ENCODE assay signal across 8 mouse cellular contexts in genomic region chr15:98631493-98631892, GRCm38 (mm10). TPM values are rescaled to one million over a fixed set of nuclear protein-coding genes. Genes with fewer than 3 reads are reported as not detected.
A peak's percentile ranks its signal among the peaks of the same experiment; 100 is the strongest.
DNase-seq lines count a peak whose midpoint lies in the region; ATAC-seq and TF ChIP-seq lines count a peak whose summit lies in the region.

No protein-coding gene starts in this region.

- TF ChIP-seq CTCF in CH12.LX (conservative IDR thresholded peaks at IDR 0.05 in 1 of 2, IDR thresholded peaks at IDR 0.05 in 1 of 2; ENCODE audit: low read depth in 2 of 2, low read length in 2 of 2) = peak; percentile 76 to 99

- H3K4me1 ChIP-seq in CH12.LX (ENCODE audit: control insufficient read depth in 1 of 2, insufficient read depth in 2 of 2) = peaks cover 12 to 45% of the 10 kb centered on the region in 2 experiments
- H3K4me1 ChIP-seq in heart, embryonic 13.5 days = peaks cover 74% of the 10 kb centered on the region
- H3K4me1 ChIP-seq in kidney, embryonic 15.5 days = peaks cover 83% of the 10 kb centered on the region

- no peak for TF ChIP-seq EP300 in CH12.LX (IDR thresholded peaks at IDR 0.05; ENCODE audit: low read length)

- dilution Hi-C loops in CH12.LX (cut with MboI; ENCODE audit: extremely low pct_ligation_motif_present, extremely low pct_unique_long_range_greater_than_20kb, low sequenced_read_pairs) = no loop called here

- no peak for TF ChIP-seq POLR2A in CH12.LX (IDR thresholded peaks at IDR 0.05; ENCODE audit: low read depth, low read length)

- H3K9me3 ChIP-seq in CH12.LX (replicated peaks; ENCODE audit: low read length) = peaks cover 6% of the 10 kb centered on the region
- no peaks in the 10 kb centered on the region for H3K9me3 ChIP-seq in heart, embryonic 13.5 days
- H3K9me3 ChIP-seq in kidney, embryonic 15.5 days (replicated peaks) = no peaks in the 10 kb centered on the region

- no peaks in the 10 kb centered on the region for H3K79me2 ChIP-seq in CH12.LX (replicated peaks; ENCODE audit: control insufficient read depth, extremely low read depth, insufficient read depth, poor library complexity, severe bottlenecking)

- H3K4me3 ChIP-seq in CH12.LX (replicated peaks in 1 of 3; ENCODE audit: low read depth in 2 of 3, low read length in 2 of 3, poor library complexity in 1 of 3) = peak overlapping the region in 1 of 3 experiments; percentile 20
- peak overlapping the region; percentile 77 for H3K4me3 ChIP-seq in heart, embryonic 13.5 days
- H3K4me3 ChIP-seq in kidney, embryonic 15.5 days (replicated peaks) = peak overlapping the region; percentile 91

- no peak overlapping the region for H3K9ac ChIP-seq in CH12.LX (ENCODE audit: insufficient read depth, low read depth)
- peak overlapping the region; percentile 80 for H3K9ac ChIP-seq in heart, embryonic 13.5 days
- H3K9ac ChIP-seq in kidney, embryonic 15.5 days = 0 out of 2 replicates have a peak overlapping the region, but pooled peaks have one; percentile 55

- DNase-seq in CH12.LX (ENCODE audit: extremely low read depth) = peak; percentile 83
- DNase-seq in adrenal gland, adult 18-20 months (ENCODE audit: low spot score in 2 of 2) = peak; percentile 57 to 65
- DNase-seq in embryo, embryonic 9.5 days (ENCODE audit: extremely low spot score) = peak; percentile 89
- peak; percentile 48 for DNase-seq in lung, postnatal 25 days (ENCODE audit: low spot score)
- peak; percentile 91 for DNase-seq in retina, embryonic 14.5 days (ENCODE audit: low spot score)
- DNase-seq in layer of hippocampus, adult 18-20 months (ENCODE audit: low spot score in 2 of 2) = no peak

- no peak overlapping the region for H3K27ac ChIP-seq in CH12.LX (ENCODE audit: insufficient read depth, low read depth)
- no peak overlapping the region for H3K27ac ChIP-seq in heart, embryonic 13.5 days (replicated peaks)
- peak overlapping the region; percentile 75; the same call in 1 of the 2 replicates for H3K27ac ChIP-seq in kidney, embryonic 15.5 days

- ATAC-seq in heart, embryonic 13.5 days (ENCODE audit: extremely low read depth, insufficient number of reproducible peaks, low FRiP score, low TSS enrichment) = no peak; the same call in 1 of the 2 replicates
- 0 out of 2 replicates have a peak, but pooled peaks have one; percentile 3 for ATAC-seq in kidney, embryonic 15.5 days (replicated peaks; ENCODE audit: low FRiP score)

- H3K36me3 ChIP-seq in CH12.LX (replicated peaks in 1 of 2; ENCODE audit: control insufficient read depth in 1 of 2, insufficient read depth in 1 of 2, low read length in 1 of 2) = no peaks in the 10 kb centered on the region
- no peaks in the 10 kb centered on the region for H3K36me3 ChIP-seq in heart, embryonic 13.5 days
- no peaks in the 10 kb centered on the region for H3K36me3 ChIP-seq in kidney, embryonic 15.5 days

- WGBS in heart, embryonic 13.5 days = under 1% methylated on average over 18 of the region's 18 CpGs
- WGBS in kidney, embryonic 15.5 days = under 1% methylated on average over 17 of the region's 18 CpGs

- TF ChIP-seq RAD21 in CH12.LX (IDR thresholded peaks at IDR 0.05; ENCODE audit: low read depth, low read length) = peak; percentile 30

- peaks cover 96% of the 10 kb centered on the region for H3K27me3 ChIP-seq in CH12.LX (replicated peaks)
- peaks cover 87% of the 10 kb centered on the region for H3K27me3 ChIP-seq in heart, embryonic 13.5 days (replicated peaks)
- H3K27me3 ChIP-seq in kidney, embryonic 15.5 days = peaks cover 45% of the 10 kb centered on the region

- in situ Hi-C loops in CH12.LX (cut with MboI; ENCODE audit: low pct_ligation_motif_present, low pct_unique_long_range_greater_than_20kb, low sequenced_read_pairs) = loop anchor here (5.0 kb wide), 1 partner anchor 64 kb away; no protein-coding TSS in a partner anchor

- H3K4me2 ChIP-seq in CH12.LX (ENCODE audit: insufficient read depth, low read depth, poor library complexity, severe bottlenecking) = peak overlapping the region; percentile 23
- peak overlapping the region; percentile 93 for H3K4me2 ChIP-seq in heart, embryonic 13.5 days
- H3K4me2 ChIP-seq in kidney, embryonic 15.5 days = peak overlapping the region; percentile 87

TF ChIP-seq in CH12.LX, 34 proteins besides CTCF, POLR2A, EP300 and RAD21:
- TF ChIP-seq MYC (IDR thresholded peaks at IDR 0.05; ENCODE audit: low read depth, low read length) = 0 out of 2 replicates have a peak, but pooled peaks have one; percentile 21
- no peak for TF ChIP-seq JUND (conservative IDR thresholded peaks at IDR 0.05; ENCODE audit: low read depth, low read length)
- peak; percentile 52 for TF ChIP-seq SMC3 (IDR thresholded peaks at IDR 0.05; ENCODE audit: low read depth, low read length)
- TF ChIP-seq IRF4 (IDR thresholded peaks at IDR 0.05; ENCODE audit: low read depth, low read length) = peak; percentile 65; the same call in 1 of the 2 replicates
- TF ChIP-seq NELFE (IDR thresholded peaks at IDR 0.05; ENCODE audit: low read depth, low read length) = peak; percentile 58; the same call in 1 of the 2 replicates
- no peak for TF ChIP-seq USF1 (IDR thresholded peaks at IDR 0.05; ENCODE audit: low read depth, low read length)
- TF ChIP-seq MAX (IDR thresholded peaks at IDR 0.05; ENCODE audit: low read length) = peak; percentile 49; the same call in 1 of the 2 replicates

RNA-seq across cellular contexts. Expression of gene Cacnb3, which starts 0.9 kb away (rescaled TPM):
- total RNA-seq in CH12.LX (2012; rRNA removed) (2.9 and 4.3 TPM in 2 replicates), CH12.LX (2014; rRNA removed) (2.3 and 2.5 TPM in 2 replicates)
- polyA plus RNA-seq in CH12.LX (2012; ENCODE audit: insufficient read length, low read depth) = 5.7 and 7.0 TPM in 2 replicates
- 10 to 100 TPM; 11.9 to 14.3 TPM for total RNA-seq in adrenal gland, adult 18-20 months (2021)
- 9.5 and 10.8 TPM in 2 replicates for polyA plus RNA-seq in heart, embryonic 13.5 days (2015; fragmentation: Nextera tagmentation; extraction: Ambion mirVana)
- polyA plus RNA-seq in kidney, embryonic 15.5 days (2015; fragmentation: Nextera tagmentation; extraction: Ambion mirVana) = 29.8 and 36.6 TPM in 2 replicates
- total RNA-seq in layer of hippocampus, adult 18-20 months (2021) = 100 to 1,000 TPM; 217 to 222 TPM

RNA-seq across cellular contexts. Expression of gene Adcy6, which starts 21.6 kb away (rescaled TPM):
- total RNA-seq in CH12.LX (2012; rRNA removed) (1.5 and 2.6 TPM in 2 replicates), CH12.LX (2014; rRNA removed) (0.05 TPM in 1 of 2 replicates, not detected in the other)
- 0.06 and 0.11 TPM in 2 replicates for polyA plus RNA-seq in CH12.LX (2012; ENCODE audit: insufficient read length, low read depth)
- total RNA-seq in adrenal gland, adult 18-20 months (2021) = 10 to 100 TPM; 48.7 to 83.1 TPM
- polyA plus RNA-seq in heart, embryonic 13.5 days (2015; fragmentation: Nextera tagmentation; extraction: Ambion mirVana) = 29.0 and 32.4 TPM in 2 replicates
- 23.6 and 25.4 TPM in 2 replicates for polyA plus RNA-seq in kidney, embryonic 15.5 days (2015; fragmentation: Nextera tagmentation; extraction: Ambion mirVana)
- 10 to 100 TPM; 46.5 to 48.2 TPM for total RNA-seq in layer of hippocampus, adult 18-20 months (2021)

RNA-seq across cellular contexts. Expression of gene Ddx23, which starts 31.2 kb away (rescaled TPM):
- total RNA-seq in CH12.LX (2012; rRNA removed) = 103 and 132 TPM in 2 replicates
- 58.5 and 59.4 TPM in 2 replicates for total RNA-seq in CH12.LX (2014; rRNA removed)
- polyA plus RNA-seq in CH12.LX (2012; ENCODE audit: insufficient read length, low read depth) = 148 and 181 TPM in 2 replicates
- total RNA-seq in adrenal gland, adult 18-20 months (2021) = 10 to 100 TPM; 80.7 to 83.8 TPM
- 16.5 and 20.8 TPM in 2 replicates for polyA plus RNA-seq in heart, embryonic 13.5 days (2015; fragmentation: Nextera tagmentation; extraction: Ambion mirVana)
- polyA plus RNA-seq in kidney, embryonic 15.5 days (2015; fragmentation: Nextera tagmentation; extraction: Ambion mirVana) = 23.1 and 23.7 TPM in 2 replicates
- 100 to 1,000 TPM in 1 of 2 experiments, 10 to 100 TPM in 1; 89.8 to 108 TPM for total RNA-seq in layer of hippocampus, adult 18-20 months (2021)

RNA-seq across cellular contexts. Expression of gene Rnd1, which starts 45.8 kb away (rescaled TPM):
- total RNA-seq in CH12.LX (2012; rRNA removed) = 3.8 and 6.3 TPM in 2 replicates
- total RNA-seq in CH12.LX (2014; rRNA removed) = 5.8 and 9.4 TPM in 2 replicates
- 5.7 and 6.0 TPM in 2 replicates for polyA plus RNA-seq in CH12.LX (2012; ENCODE audit: insufficient read length, low read depth)
- 1 to 10 TPM; 2.0 to 7.6 TPM for total RNA-seq in adrenal gland, adult 18-20 months (2021)
- 1.3 TPM in 2 replicates for polyA plus RNA-seq in heart, embryonic 13.5 days (2015; fragmentation: Nextera tagmentation; extraction: Ambion mirVana)
- polyA plus RNA-seq in kidney, embryonic 15.5 days (2015; fragmentation: Nextera tagmentation; extraction: Ambion mirVana) = 0.62 and 0.99 TPM in 2 replicates
- total RNA-seq in layer of hippocampus, adult 18-20 months (2021) = 1 to 10 TPM; 6.3 to 8.0 TPM

Comparison
In these comparisons a context has a peak if more than half of its experiments do, and no peak if none do; other contexts are left out.
1. DNase-seq: peak in CH12.LX (single experiment), adrenal gland, adult 18-20 months (2 of 2), embryo, embryonic 9.5 days (single experiment), lung, postnatal 25 days (single experiment) and retina, embryonic 14.5 days (single experiment); none in layer of hippocampus, adult 18-20 months (0 of 2).
2. H3K4me2 ChIP-seq: peak in every context shown above with its lines; median percentile 93 in heart, embryonic 13.5 days; 87 in kidney, embryonic 15.5 days; 23 in CH12.LX.
3. RNA of gene Cacnb3, which starts 0.9 kb away (total RNA-seq): 217 to 222 TPM in layer of hippocampus, adult 18-20 months; 11.9 to 14.3 TPM in adrenal gland, adult 18-20 months and 2.3 to 4.3 TPM in CH12.LX; every median in the first group is over 10 times any median in the second.
4. RNA of gene Adcy6, which starts 21.6 kb away (total RNA-seq): 48.7 to 83.1 TPM in adrenal gland, adult 18-20 months and 46.5 to 48.2 TPM in layer of hippocampus, adult 18-20 months; 0.05 to 2.6 TPM in CH12.LX; every median in the first group is over 10 times any median in the second.